Mouse (Mus musculus) heart, postnatal 0 days (tissue): ENCODE measurements around the gene Cd300lf. TPM values are rescaled to one million over a fixed set of nuclear protein-coding genes. Genes with fewer than 3 reads are reported as not detected.

ENCODE experiments used
- ATAC-seq: fragments of 200-750 bp; cut with Nextera tagmentation; 2 replicates; pipeline ENCODE4 v1.8.0; 2017; ENCODE audit warnings: low read depth, moderate number of reproducible peaks, moderate library complexity; ENCODE audit not compliant: insufficient read depth
- DNase-seq: peaks from one replicate; pipeline ENCODE4 v3.0.0-alpha.2; 2016; ENCODE audit warnings: low spot score
- H3K27ac ChIP-seq: fragments of 300-500 bp; sonication (generic); 2 replicates; pipeline ENCODE4 v1.5.1; 2014; ENCODE audit warnings: low read depth, mild to moderate bottlenecking
- H3K27me3 ChIP-seq: fragments of 300-500 bp; sonication (generic); 2 replicates; pipeline ENCODE4 v1.6.1; 2014; ENCODE audit warnings: low read length, mixed read lengths; ENCODE audit not compliant: control insufficient read depth, insufficient read depth
- H3K36me3 ChIP-seq: fragments of 300-500 bp; sonication (generic); replicated peaks from 2 replicates; pipeline ENCODE4 v1.6.1; 2014; ENCODE audit warnings: low read length, mixed read lengths; ENCODE audit not compliant: control insufficient read depth, insufficient read depth
- H3K4me1 ChIP-seq: fragments of 300-500 bp; sonication (generic); 2 replicates; pipeline ENCODE4 v1.6.1; 2014; ENCODE audit warnings: antibody characterized with exemption; ENCODE audit not compliant: control insufficient read depth, insufficient read depth
- H3K4me2 ChIP-seq: fragments of 300-500 bp; sonication (generic); 2 replicates; pipeline ENCODE4 v1.6.1; 2014; ENCODE audit warnings: low read depth, mild to moderate bottlenecking, low read length, moderate library complexity
- H3K4me3 ChIP-seq: fragments of 300-500 bp; sonication (generic); 2 replicates; pipeline ENCODE4 v1.5.1; 2014; ENCODE audit warnings: low read depth, low read length
- H3K9ac ChIP-seq: fragments of 300-500 bp; sonication (generic); replicated peaks from 2 replicates; pipeline ENCODE4 v1.6.1; 2014; ENCODE audit warnings: low read depth, low read length, mixed read lengths
- H3K9me3 ChIP-seq: fragments of 300-500 bp; sonication (generic); replicated peaks from 2 replicates; pipeline ENCODE4 v1.6.1; 2016; ENCODE audit warnings: low read length; ENCODE audit not compliant: control insufficient read depth
- CTCF ChIP-seq: IDR thresholded peaks from 2 replicates; pipeline ENCODE4 v1.5.1; 2016; ENCODE audit warnings: antibody characterized with exemption, control low read depth, low read depth
- EP300 ChIP-seq: IDR thresholded peaks from 2 replicates; pipeline ENCODE4 v1.6.1; 2016; ENCODE audit warnings: antibody characterized with exemption, low read depth
- WGBS: fragments of 180-500 bp; shearing (Covaris S2); extraction: QIAGEN DNeasy Blood & Tissue Kit; methylation state at CpG from one replicate; pipeline ENCODE4 v1.1.7; 2014; 5-methylcytosine and 5-hydroxymethylcytosine counted together
- polyA plus RNA-seq: library from polyadenylated mRNA; unstranded; fragments of >200 nt; fragmentation: Nextera tagmentation; extraction: Ambion mirVana; gene quantifications from 2 replicates; pipeline ENCODE4 v1.2.1, GENCODE M21; 2015
- total RNA-seq: library from RNA; depleted of rRNA; stranded (reverse); fragments of >200 nt; gene quantifications from 2 replicates; pipeline ENCODE4 v1.2.3, GENCODE M21; 2014; ENCODE audit warnings: low replicate concordance

Cd300lf gene
- total and polyA plus RNA-seq, 2 experiments from 2014 or later: 0.15 to 0.96 TPM

DNA sequence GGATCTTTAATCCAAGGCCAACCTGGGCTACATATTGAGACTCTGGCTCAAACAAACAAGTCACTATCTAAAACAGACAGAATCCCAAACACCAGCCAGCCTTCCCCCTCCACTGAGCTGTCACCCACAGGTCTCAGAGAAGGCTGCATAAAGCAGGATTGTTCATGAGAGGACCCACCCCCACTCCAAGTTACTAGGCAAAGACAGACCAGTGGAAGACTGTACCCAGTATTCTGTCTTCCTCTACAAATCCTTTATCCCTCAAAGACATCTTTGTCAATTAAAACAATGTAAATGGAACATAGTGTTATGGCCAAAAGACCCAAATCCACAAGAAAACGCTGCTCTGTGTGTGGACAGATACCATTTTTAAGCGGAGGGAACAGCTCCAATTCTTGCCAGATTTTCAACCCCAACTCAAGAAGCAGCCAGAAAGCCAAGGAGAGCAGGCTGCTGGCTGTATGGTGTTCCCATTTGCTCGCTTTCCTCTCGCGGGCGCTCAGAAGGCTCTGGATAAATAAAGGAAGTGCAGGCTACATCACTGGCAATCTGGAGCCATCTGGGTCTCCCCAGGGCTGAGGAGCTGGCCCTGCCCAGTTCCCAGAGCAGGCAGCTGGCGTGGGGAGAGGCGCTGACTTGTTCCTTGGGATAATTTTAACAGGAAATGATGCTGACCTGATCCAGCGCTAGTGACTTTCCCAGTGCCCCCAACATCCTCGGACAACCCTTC lies 35.4 kb downstream of the Cd300lf start:
- DNase-seq (no peak), ATAC-seq (no peak)
- no peak for TF ChIP-seq EP300
- no peak for TF ChIP-seq CTCF
- Histone ChIP-seq H3K9ac (no peak overlapping the region), H3K4me2 (no peak overlapping the region), H3K9me3 (no peaks in the 10 kb centered on the region), H3K27ac (no peak overlapping the region), H3K4me1 (no peaks in the 10 kb centered on the region), H3K36me3 (no peaks in the 10 kb centered on the region), H3K27me3 (no peaks in the 10 kb centered on the region), H3K4me3 (no peak overlapping the region)
- WGBS: 37% methylated on average over 10 of the region's 10 CpGs

DNA sequence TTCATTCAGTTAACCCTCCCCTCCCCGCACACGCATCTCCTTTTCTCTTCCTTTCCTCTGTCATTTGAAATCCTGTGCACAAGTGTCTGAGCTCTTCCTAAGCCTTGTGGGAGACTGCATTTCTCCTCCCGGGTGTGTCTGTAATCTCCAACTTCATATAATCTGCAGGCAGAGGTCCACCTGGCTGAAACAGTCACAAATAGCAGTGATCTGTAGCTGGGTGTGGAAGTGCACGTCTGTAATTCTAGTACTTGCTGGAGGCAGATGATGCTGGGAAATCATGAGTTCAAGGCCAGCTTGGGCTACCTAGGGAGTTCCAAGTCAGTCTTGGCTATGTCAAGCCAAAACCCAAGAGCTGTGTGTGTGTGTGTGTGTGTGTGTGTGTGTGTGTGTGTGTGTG lies 41.7 kb downstream of the Cd300lf start:
- Histone ChIP-seq H3K4me2 (no peak overlapping the region), H3K27ac (no peak overlapping the region), H3K9me3 (0 out of 2 replicates have a peak, but pooled peaks cover 3% of the 10 kb centered on the region), H3K9ac (no peak overlapping the region), H3K27me3 (peaks cover 35% of the 10 kb centered on the region), H3K4me3 (no peak overlapping the region), H3K36me3 (no peaks in the 10 kb centered on the region), H3K4me1 (no peaks in the 10 kb centered on the region)
- no peak for ATAC-seq
- TF ChIP-seq EP300 (no peak), CTCF (no peak)
- WGBS: 23% methylated on average over 4 of the region's 4 CpGs
- DNase-seq: no peak

DNA sequence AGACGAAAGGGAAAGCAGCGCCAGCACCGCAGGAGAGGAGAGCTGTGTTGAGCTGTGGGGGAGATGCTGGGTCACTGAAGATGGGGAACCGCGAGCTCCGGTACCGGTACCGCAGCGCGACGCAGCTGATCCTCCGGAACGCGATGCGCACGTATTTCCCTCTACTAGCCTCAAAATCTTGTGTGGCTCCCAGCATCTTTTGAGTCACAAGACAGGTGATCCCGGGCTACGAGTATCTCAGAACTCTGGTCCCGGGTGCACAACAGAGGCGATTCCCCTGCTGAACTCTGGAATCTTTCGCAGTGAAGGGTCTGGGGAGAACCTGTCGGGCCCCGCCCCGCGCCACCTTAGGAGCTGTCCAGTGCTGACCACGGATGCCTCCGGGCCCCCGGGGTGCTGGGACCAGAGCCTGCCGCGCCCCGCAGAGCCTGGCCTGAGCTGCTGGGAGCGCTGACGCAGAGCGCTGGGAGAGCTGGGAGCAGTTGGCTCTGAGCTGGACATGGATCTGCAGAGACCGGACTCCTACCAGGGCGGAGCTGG lies 42.4 kb downstream of the Cd300lf start, which contains the start of gene Rab37:
Gene Rab37, plus strand, starts transcription at position 70 of the 540 bp plus-strand sequence.
- TF ChIP-seq CTCF (no peak), EP300 (no peak)
- ATAC-seq (no peak), DNase-seq (no peak)
- Histone ChIP-seq H3K27me3 (peaks cover 35% of the 10 kb centered on the region), H3K36me3 (no peaks in the 10 kb centered on the region), H3K4me3 (no peak within 1 kb of the TSS), H3K9me3 (0 out of 2 replicates have a peak, but pooled peaks cover 3% of the 10 kb centered on the region), H3K27ac (no peak within 1 kb of the TSS), H3K4me1 (no peaks in the 10 kb centered on the region), H3K9ac (no peak within 1 kb of the TSS), H3K4me2 (no peak within 1 kb of the TSS)
- 4% methylated on average over 35 of the region's 36 CpGs for WGBS

DNA sequence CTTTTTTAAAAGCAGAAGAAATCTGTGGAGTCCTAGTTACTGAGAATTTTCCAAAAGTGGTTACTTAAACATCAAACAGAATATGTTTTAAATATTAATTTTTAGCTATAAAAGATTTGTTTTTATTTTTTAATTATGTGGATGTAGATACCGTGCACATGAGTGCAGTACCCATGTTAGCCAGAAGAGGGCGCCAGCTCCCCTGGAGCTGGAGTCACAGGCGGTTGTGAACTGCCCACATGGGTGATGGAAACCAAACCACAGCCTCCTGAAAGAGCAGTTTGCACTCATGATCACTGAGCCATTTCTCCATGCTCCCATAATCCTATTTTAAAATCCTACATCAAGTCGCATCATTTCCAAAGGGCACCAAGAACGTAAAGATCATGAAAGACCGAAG lies 43.9 kb downstream of the Cd300lf start:
- no peaks in the 10 kb centered on the region for H3K36me3 ChIP-seq
- no peaks in the 10 kb centered on the region for H3K4me1 ChIP-seq
- no peak for TF ChIP-seq EP300
- TF ChIP-seq CTCF: no peak
- no peak for DNase-seq
- no peak overlapping the region for H3K9ac ChIP-seq
- no peak overlapping the region for H3K4me2 ChIP-seq
- WGBS: 63% methylated on average over 6 of the region's 6 CpGs
- ATAC-seq: no peak
- no peak overlapping the region for H3K27ac ChIP-seq
- 0 out of 2 replicates have a peak, but pooled peaks cover 3% of the 10 kb centered on the region for H3K9me3 ChIP-seq
- H3K27me3 ChIP-seq: peaks cover 39% of the 10 kb centered on the region
- H3K4me3 ChIP-seq: no peak overlapping the region

DNA sequence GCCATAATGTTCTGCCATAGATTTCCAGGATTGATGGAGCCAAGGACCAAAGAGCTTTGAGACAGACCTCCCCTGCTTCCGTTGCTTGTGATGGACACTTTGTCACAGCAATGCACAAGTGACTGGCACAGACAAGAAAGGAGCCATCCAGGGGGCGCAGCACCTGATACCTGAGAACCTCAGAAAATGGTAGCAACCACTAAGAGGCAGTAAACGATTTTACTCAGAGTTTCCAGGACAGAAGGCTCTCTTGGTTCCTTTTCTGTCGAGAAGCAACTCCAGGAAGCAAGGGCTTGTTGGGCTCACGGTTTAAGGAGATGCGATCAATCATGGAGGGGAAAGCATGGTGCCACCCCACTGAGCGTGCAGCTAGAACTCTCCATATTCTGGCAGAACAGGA lies 47.6 kb downstream of the Cd300lf start:
- Histone ChIP-seq H3K9ac (no peak overlapping the region), H3K27ac (no peak overlapping the region), H3K27me3 (peaks cover 36% of the 10 kb centered on the region), H3K4me2 (no peak overlapping the region), H3K4me1 (no peaks in the 10 kb centered on the region), H3K4me3 (no peak overlapping the region), H3K9me3 (0 out of 2 replicates have a peak, but pooled peaks cover 3% of the 10 kb centered on the region), H3K36me3 (no peaks in the 10 kb centered on the region)
- ATAC-seq (no peak), DNase-seq (no peak)
- WGBS: 51% methylated on average over 7 of the region's 7 CpGs
- TF ChIP-seq CTCF (no peak), EP300 (no peak)

DNA sequence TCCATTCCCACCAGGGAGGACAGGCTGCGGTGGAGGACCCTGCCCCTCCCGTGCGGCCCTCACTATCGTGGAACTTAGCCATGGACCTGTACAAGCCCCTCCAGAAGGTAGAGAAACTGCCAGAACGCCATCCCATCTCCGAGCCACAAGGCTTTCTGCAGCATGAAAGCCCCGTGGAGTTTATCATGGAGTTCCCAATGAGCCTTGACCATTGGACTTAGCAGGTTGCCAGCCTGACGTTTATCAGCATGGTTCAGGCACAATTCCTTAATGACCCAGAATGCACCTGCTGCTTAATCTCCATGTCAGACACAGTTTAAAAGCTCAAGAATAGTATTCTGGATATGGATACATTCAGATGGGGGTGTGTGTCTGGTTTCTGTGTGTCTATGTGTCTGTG lies 48.7 kb downstream of the Cd300lf start:
- Histone ChIP-seq H3K9ac (no peak overlapping the region), H3K4me3 (no peak overlapping the region), H3K27me3 (peaks cover 25% of the 10 kb centered on the region), H3K36me3 (no peaks in the 10 kb centered on the region), H3K4me1 (no peaks in the 10 kb centered on the region), H3K27ac (no peak overlapping the region), H3K9me3 (0 out of 2 replicates have a peak, but pooled peaks cover 3% of the 10 kb centered on the region), H3K4me2 (no peak overlapping the region)
- 56% methylated on average over 8 of the region's 8 CpGs for WGBS
- no peak for DNase-seq
- TF ChIP-seq EP300 (no peak), CTCF (no peak)
- ATAC-seq: no peak
